Mouse (Mus musculus) liver, embryonic 14.5 days (tissue): Measurements from ENCODE around the gene Fbxw4.

Experiments
- CTCF ChIP-seq: IDR thresholded peaks from 2 replicates; pipeline ENCODE4 v1.5.1; 2016; ENCODE audit warnings: antibody characterized with exemption, low read depth, control low read depth
- EP300 ChIP-seq: IDR thresholded peaks from 2 replicates; pipeline ENCODE4 v1.6.1; 2016; ENCODE audit warnings: antibody characterized with exemption, low read depth

GRCm38 (mm10) chr19:45582161-45582560 is 78.0 kb downstream of the Fbxw4 start:
- no peak for TF ChIP-seq CTCF
- no peak for TF ChIP-seq EP300
